Mouse (Mus musculus) liver, embryonic 14.5 days (tissue): ENCODE measurements at regions not wholly inside any gene's neighbourhood (a gene's known extent, or its start where the extent isn't known, plus 50 kb on each side); places are given as distances from the start of the nearest gene placed in this dataset.
"Not testable (repeated sequence)": the region's sequence is repeated elsewhere in the genome, so short reads cannot be mapped to it uniquely, and the experiment has no call there.

Experiments
- ATAC-seq: fragments of 200-750 bp; cut with Nextera tagmentation; 2 replicates; pipeline ENCODE4 v1.8.0; 2017; ENCODE audit warnings: moderate number of reproducible peaks, mild to moderate bottlenecking, moderate library complexity; ENCODE audit not compliant: insufficient read depth
- DNase-seq, 3 experiments: peaks; one replicate each; pipeline ENCODE4 v3.0.0-alpha.2; 2012 to 2013; ENCODE audit warnings: low read depth in 3 of 3, low spot score in 3 of 3
- H3K27ac ChIP-seq: fragments of 300-500 bp; sonication (generic); 2 replicates; pipeline ENCODE4 v1.5.1; 2014; ENCODE audit warnings: moderate library complexity, mild to moderate bottlenecking, control low read depth, inconsistent platforms
- H3K27me3 ChIP-seq: fragments of 300-500 bp; sonication (generic); 2 replicates; pipeline ENCODE4 v1.6.1; 2014; ENCODE audit warnings: mild to moderate bottlenecking, low read length, moderate library complexity; ENCODE audit not compliant: control insufficient read depth, insufficient read depth
- H3K36me3 ChIP-seq: fragments of 300-500 bp; sonication (generic); replicated peaks from 2 replicates; pipeline ENCODE4 v1.6.1; 2014; ENCODE audit warnings: low read depth; ENCODE audit not compliant: control insufficient read depth, insufficient read depth
- H3K4me1 ChIP-seq, 2 experiments: fragments of 200-500 bp in 1 of 2; fragments of 300-500 bp in 1 of 2; sonication (generic) in 1 of 2; replicated peaks; 2 replicates each; pipeline ENCODE4 v1.6.1; 2012 to 2014; ENCODE audit warnings: antibody characterized with exemption in 1 of 2, inconsistent platforms in 1 of 2, low read length in 1 of 2; ENCODE audit not compliant: control insufficient read depth in 2 of 2, insufficient read depth in 2 of 2
- H3K4me2 ChIP-seq: fragments of 300-500 bp; sonication (generic); 2 replicates; pipeline ENCODE4 v1.6.1; 2014; ENCODE audit warnings: low read depth, mild to moderate bottlenecking, control low read depth, moderate library complexity
- H3K4me3 ChIP-seq, 2 experiments: fragments of 200-500 bp in 1 of 2; fragments of 300-500 bp in 1 of 2; sonication (generic) in 1 of 2; 2 replicates each; pipeline ENCODE4 v1.5.1; 2012 to 2014; ENCODE audit warnings: low read depth in 2 of 2, low read length in 2 of 2, mild to moderate bottlenecking in 2 of 2, control low read depth in 1 of 2, inconsistent platforms in 1 of 2, moderate library complexity in 1 of 2; ENCODE audit not compliant: insufficient read depth in 1 of 2
- H3K9ac ChIP-seq: fragments of 300-500 bp; sonication (generic); replicated peaks from 2 replicates; pipeline ENCODE4 v1.6.1; 2014; ENCODE audit warnings: mild to moderate bottlenecking, control low read depth, moderate library complexity
- H3K9me3 ChIP-seq: fragments of 300-500 bp; sonication (generic); 2 replicates; pipeline ENCODE4 v1.6.1; 2016; ENCODE audit warnings: low read length, mixed read lengths; ENCODE audit not compliant: control insufficient read depth
- WGBS: fragments of 180-500 bp; shearing (Covaris S2); extraction: QIAGEN DNeasy Blood & Tissue Kit; methylation state at CpG from one replicate; pipeline ENCODE4 v1.1.7; 2014; ENCODE audit not compliant: insufficient replicate concordance; 5-methylcytosine and 5-hydroxymethylcytosine counted together

DNA sequence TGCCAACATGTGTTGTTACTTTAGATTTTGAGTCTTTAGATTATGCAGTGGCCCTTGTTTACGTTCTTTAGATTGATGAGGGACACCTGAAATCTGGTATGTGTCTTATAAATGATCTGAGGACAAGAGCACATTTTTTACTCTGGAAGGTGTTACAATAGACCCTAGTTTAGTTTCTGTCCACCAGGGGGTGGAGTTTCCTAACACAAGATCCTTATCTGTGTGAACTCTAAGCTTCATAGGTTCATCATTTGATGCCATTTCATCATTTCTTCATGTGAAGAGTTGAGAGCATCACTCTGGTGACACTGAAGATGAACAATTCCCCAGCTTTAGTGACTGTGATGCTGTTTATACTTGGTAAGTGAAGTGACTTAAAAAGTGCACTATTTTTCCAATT, 825.5 kb downstream of the Dad1 start:
- H3K4me3 ChIP-seq, H3K4me1 ChIP-seq, H3K27me3 ChIP-seq, DNase-seq, H3K36me3 ChIP-seq, H3K4me2 ChIP-seq, ATAC-seq, H3K9me3 ChIP-seq, H3K27ac ChIP-seq, H3K9ac ChIP-seq: not testable (repeated sequence)
- 86% methylated on average over 1 of the region's 1 CpGs for WGBS

DNA sequence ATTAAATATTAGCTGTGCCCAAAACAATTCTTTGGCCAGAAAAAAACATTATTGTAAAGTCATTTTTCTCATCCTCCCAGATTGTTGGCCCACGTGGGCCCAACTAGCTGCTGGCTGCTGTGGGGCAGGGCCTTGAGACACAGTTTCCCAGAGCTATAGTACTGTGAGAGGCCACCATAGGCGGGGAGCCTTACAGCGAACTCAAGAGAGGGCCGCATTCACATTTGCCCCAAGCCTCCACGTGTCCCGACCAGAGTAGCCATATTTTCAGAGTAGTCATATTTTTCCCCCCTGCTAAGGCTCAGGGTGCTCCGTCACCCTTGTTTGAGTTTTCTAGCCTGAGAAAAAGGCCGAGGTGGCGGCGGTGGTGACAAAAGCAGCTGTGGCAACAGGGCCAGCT, 826.3 kb downstream of the Dad1 start:
- H3K4me1 ChIP-seq, DNase-seq, H3K4me2 ChIP-seq, H3K36me3 ChIP-seq, H3K9me3 ChIP-seq, ATAC-seq, H3K9ac ChIP-seq, H3K4me3 ChIP-seq, H3K27me3 ChIP-seq, H3K27ac ChIP-seq: not testable (repeated sequence)
- WGBS: 78% methylated on average over 10 of the region's 10 CpGs

DNA sequence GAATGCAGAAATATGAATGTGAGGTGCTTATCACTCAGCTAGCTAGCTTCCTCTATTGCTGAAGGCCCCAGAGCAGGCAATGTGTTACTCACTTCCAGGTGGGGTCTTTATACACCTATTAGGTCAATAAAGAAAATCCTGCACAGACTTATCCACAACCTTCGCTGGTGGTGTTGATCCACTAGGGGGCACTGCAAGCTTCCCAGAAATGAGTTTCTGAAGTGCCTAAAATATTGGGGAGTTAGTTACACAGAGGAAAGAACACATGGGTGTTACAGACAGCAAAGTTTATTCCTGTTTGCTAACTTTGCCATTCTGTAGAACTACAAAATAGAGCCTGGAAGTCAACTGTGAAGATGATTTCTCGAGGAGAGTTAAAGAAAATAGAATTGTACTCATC, 836.9 kb downstream of the Dad1 start:
- H3K9ac ChIP-seq, H3K27me3 ChIP-seq, H3K4me1 ChIP-seq, H3K27ac ChIP-seq, H3K9me3 ChIP-seq, H3K36me3 ChIP-seq, H3K4me3 ChIP-seq, DNase-seq, ATAC-seq, H3K4me2 ChIP-seq: not testable (repeated sequence)
- 17% methylated on average over 1 of the region's 2 CpGs for WGBS

- H3K27me3 ChIP-seq, H3K4me1 ChIP-seq, ATAC-seq, H3K4me2 ChIP-seq, H3K9ac ChIP-seq, H3K36me3 ChIP-seq, H3K9me3 ChIP-seq, H3K4me3 ChIP-seq, H3K27ac ChIP-seq, DNase-seq: not testable (repeated sequence)
- 4% methylated on average over 2 of the region's 5 CpGs for WGBS
Observed at GRCm38 (mm10) chr14:53407500-53408227, 846.2 kb downstream of the Dad1 start.

DNA sequence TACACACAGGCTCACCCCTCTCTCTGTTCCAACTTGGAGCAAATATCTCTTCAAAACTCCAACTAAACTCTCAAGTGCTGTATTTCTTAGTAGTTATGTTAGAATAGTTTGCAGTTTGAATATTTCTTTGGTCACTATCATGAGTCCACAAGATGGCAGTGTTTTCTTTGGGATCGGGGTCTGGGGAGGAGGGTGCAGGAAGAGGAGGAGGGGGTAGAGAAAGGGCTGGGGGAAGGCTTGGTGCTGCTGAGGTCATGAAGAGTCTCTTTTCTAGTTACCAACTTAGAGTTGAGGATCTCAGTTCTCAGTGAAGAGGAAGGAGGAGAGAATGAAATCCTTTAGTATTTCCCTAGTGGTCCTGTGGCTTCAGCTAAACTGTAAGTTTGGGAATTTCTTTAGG, 863.6 kb downstream of the Dad1 start:
- H3K9me3 ChIP-seq, H3K36me3 ChIP-seq, H3K4me2 ChIP-seq, H3K27ac ChIP-seq, ATAC-seq, H3K9ac ChIP-seq, H3K27me3 ChIP-seq, DNase-seq, H3K4me3 ChIP-seq, H3K4me1 ChIP-seq: not testable (repeated sequence)
- WGBS: no CpG with 5 or more reads among the region's 1 CpGs

DNA sequence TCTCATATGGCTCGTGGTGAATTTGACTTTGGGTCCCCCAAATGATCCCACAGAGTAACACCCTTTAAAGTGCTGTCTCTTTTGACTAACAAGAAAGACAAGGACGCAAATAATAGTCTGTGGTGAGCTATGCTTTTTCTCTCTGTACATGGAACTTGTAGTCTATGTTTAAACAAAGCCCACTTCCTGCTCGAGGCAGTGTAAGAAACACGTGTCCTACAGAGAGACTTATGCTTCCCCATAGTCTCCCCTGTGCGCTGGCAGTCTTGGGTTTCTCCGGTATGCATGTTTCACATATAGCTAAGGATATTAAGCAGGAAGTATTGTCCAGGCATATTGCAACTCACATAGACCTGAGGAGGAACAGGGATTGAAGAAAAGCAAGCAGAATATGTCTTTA, 879.0 kb upstream of the Olfr1507 start:
- not testable (repeated sequence) for H3K9ac ChIP-seq, H3K9me3 ChIP-seq, H3K36me3 ChIP-seq, H3K4me3 ChIP-seq, H3K4me2 ChIP-seq, H3K27ac ChIP-seq, H3K27me3 ChIP-seq, DNase-seq, H3K4me1 ChIP-seq
- ATAC-seq: 0 out of 2 replicates have a peak, but pooled peaks have one; percentile 12
- 19% methylated on average over 5 of the region's 6 CpGs for WGBS

- H3K4me2 ChIP-seq, H3K36me3 ChIP-seq, H3K4me1 ChIP-seq, H3K4me3 ChIP-seq, H3K27ac ChIP-seq, H3K27me3 ChIP-seq, DNase-seq, H3K9me3 ChIP-seq, H3K9ac ChIP-seq: not testable (repeated sequence)
- peak; percentile 93 for ATAC-seq
- WGBS: 0% methylated on average over 1 of the region's 2 CpGs
Observed at GRCm38 (mm10) chr14:53373777-53374468, 878.4 kb upstream of the Olfr1507 start.
